7 mouse cellular contexts compared by ENCODE assay signal in genomic region chr9:21963417-21963816, GRCm38 (mm10). TPM values are rescaled to one million over a fixed set of nuclear protein-coding genes. Genes with fewer than 3 reads are reported as not detected.
A peak's percentile ranks its signal among the peaks of the same experiment; 100 is the strongest.
DNase-seq lines count a peak whose midpoint lies in the region; ATAC-seq and TF ChIP-seq lines count a peak whose summit lies in the region.

Gene Epor (minus strand): TSS chr9:21963506.

- DNase-seq in G1E (ENCODE audit: low spot score): peak; percentile 71
- peak; percentile 68 for DNase-seq in c-Kit-positive CD71-positive TER-119-negative erythroid progenitor cells, embryonic 14.5 days (ENCODE audit: low read depth)
- peak; percentile 45 for DNase-seq in gastrocnemius, postnatal 25 days
- peak; percentile 38 for DNase-seq in skeletal muscle tissue, adult 2 months (ENCODE audit: low read depth, low spot score)
- DNase-seq in layer of hippocampus, postnatal 36 days: no peak

- ATAC-seq in G1E (ENCODE audit: extremely low read depth, insufficient number of reproducible peaks, low FRiP score, poor library complexity, severe bottlenecking): peak; percentile 47
- peak; percentile 56 for ATAC-seq in intestine, embryonic 16.5 days
- peak; percentile 63 for ATAC-seq in lung, embryonic 16.5 days (ENCODE audit: low read depth)

- no peak within 1 kb of the TSS for H3K27ac ChIP-seq in intestine, embryonic 16.5 days (ENCODE audit: low read length)
- no peak within 1 kb of the TSS for H3K27ac ChIP-seq in lung, embryonic 16.5 days (ENCODE audit: low read length)

- H3K9ac ChIP-seq in intestine, embryonic 16.5 days (ENCODE audit: low read depth, low read length): peak within 1 kb of the TSS; percentile 56
- peak within 1 kb of the TSS; percentile 67 for H3K9ac ChIP-seq in lung, embryonic 16.5 days (ENCODE audit: low read length)

- H3K4me3 ChIP-seq in G1E (ENCODE audit: low read depth, low read length): peak within 1 kb of the TSS; percentile 76
- H3K4me3 ChIP-seq in intestine, embryonic 16.5 days (ENCODE audit: low read length): peak within 1 kb of the TSS; percentile 52
- H3K4me3 ChIP-seq in lung, embryonic 16.5 days (ENCODE audit: low read length): peak within 1 kb of the TSS; percentile 55

- peaks cover 59% of the 10 kb centered on the region for H3K4me1 ChIP-seq in G1E (ENCODE audit: insufficient read depth, low read depth, low read length)
- H3K4me1 ChIP-seq in intestine, embryonic 16.5 days (ENCODE audit: control insufficient read depth, insufficient read depth, low read length): peaks cover 25% of the 10 kb centered on the region
- H3K4me1 ChIP-seq in lung, embryonic 16.5 days (replicated peaks; ENCODE audit: control insufficient read depth, insufficient read depth, low read length): peaks cover 31% of the 10 kb centered on the region

- no peaks in the 10 kb centered on the region for H3K27me3 ChIP-seq in G1E (ENCODE audit: insufficient read depth, low read length)
- peaks cover 29% of the 10 kb centered on the region for H3K27me3 ChIP-seq in intestine, embryonic 16.5 days (replicated peaks; ENCODE audit: control insufficient read depth, insufficient read depth, low read length)
- peaks cover 14% of the 10 kb centered on the region for H3K27me3 ChIP-seq in lung, embryonic 16.5 days (ENCODE audit: control insufficient read depth, insufficient read depth, low read depth, low read length)

- TF ChIP-seq CTCF in G1E (IDR thresholded peaks at IDR 0.05; ENCODE audit: low read depth, low read length): no peak

- H3K36me3 ChIP-seq in G1E (replicated peaks): peaks cover 34% of the 10 kb centered on the region
- H3K36me3 ChIP-seq in intestine, embryonic 16.5 days (ENCODE audit: control insufficient read depth, insufficient read depth, low read length): no peaks in the 10 kb centered on the region
- H3K36me3 ChIP-seq in lung, embryonic 16.5 days (ENCODE audit: control insufficient read depth, insufficient read depth, low read length): no peaks in the 10 kb centered on the region

- no peaks in the 10 kb centered on the region for H3K9me3 ChIP-seq in G1E (replicated peaks)
- H3K9me3 ChIP-seq in intestine, embryonic 16.5 days (ENCODE audit: control insufficient read depth, low read length): no peaks in the 10 kb centered on the region
- H3K9me3 ChIP-seq in lung, embryonic 16.5 days (ENCODE audit: control insufficient read depth, low read length): no peaks in the 10 kb centered on the region

- peak within 1 kb of the TSS; percentile 92 for H3K4me2 ChIP-seq in intestine, embryonic 16.5 days (ENCODE audit: low read depth, low read length)
- peak within 1 kb of the TSS; percentile 93 for H3K4me2 ChIP-seq in lung, embryonic 16.5 days (ENCODE audit: low read depth, low read length)

- 22% methylated on average over 8 of the region's 8 CpGs for WGBS in intestine, embryonic 16.5 days
- 13% methylated on average over 8 of the region's 8 CpGs for WGBS in lung, embryonic 16.5 days

RNA-seq across cellular contexts. Expression of gene Epor, which starts in this region (rescaled TPM):
- total RNA-seq in G1E (2014; fragmentation: Nextera tagmentation): 35.5 and 49.7 TPM in 2 replicates
- total RNA-seq in G1E (2017): 14.4 and 21.9 TPM in 2 replicates
- polyA plus RNA-seq in G1E (2012): 125 and 135 TPM in 2 replicates
- total RNA-seq in gastrocnemius, postnatal 25 days (2021): under 1 TPM; 0.20 to 0.59 TPM
- 4.8 and 6.4 TPM in 2 replicates for polyA plus RNA-seq in intestine, embryonic 16.5 days (2015; fragmentation: Nextera tagmentation; extraction: Ambion mirVana)
- polyA plus RNA-seq in lung, embryonic 16.5 days (2015; fragmentation: Nextera tagmentation; extraction: Ambion mirVana): 7.5 and 10.3 TPM in 2 replicates
- 10 to 100 TPM in 1 of 2 experiments, 1 to 10 TPM in 1; 9.1 to 10.6 TPM for total RNA-seq in layer of hippocampus, postnatal 36 days (2021)

Comparison
In these comparisons a context has a peak if more than half of its experiments do, and no peak if none do; other contexts are left out.
1. RNA of gene Epor (total RNA-seq): 14.4 to 49.7 TPM in G1E and 9.1 to 10.6 TPM in layer of hippocampus, postnatal 36 days; 0.20 to 0.59 TPM in gastrocnemius, postnatal 25 days; every median in the first group is over 4 times any median in the second.
2. RNA of gene Epor (polyA plus RNA-seq): 125 to 135 TPM in G1E; 7.5 to 10.3 TPM in lung, embryonic 16.5 days and 4.8 to 6.4 TPM in intestine, embryonic 16.5 days; every median in the first group is over 10 times any median in the second.
3. Peak in DNase-seq in gastrocnemius, postnatal 25 days; RNA of the gene not detected or under 1 TPM.
4. DNase-seq: peak in G1E (single experiment), c-Kit-positive CD71-positive TER-119-negative erythroid progenitor cells, embryonic 14.5 days (single experiment) and skeletal muscle tissue, adult 2 months (single experiment); none in layer of hippocampus, postnatal 36 days (0 of 2).
5. Peak in every context shown above with its lines, with median percentiles within 50 percentile points of each other: ATAC-seq and H3K4me3 ChIP-seq.